Mouse (Mus musculus): ENCODE data around the gene Gm10570. TPM values are rescaled to one million over a fixed set of nuclear protein-coding genes. Genes with fewer than 3 reads are reported as not detected.
A peak's percentile ranks its signal among the peaks of the same experiment; 100 is the strongest.

Gene Gm10570
- total RNA-seq, 2 experiments from 2014 or later = not detected

DNA sequence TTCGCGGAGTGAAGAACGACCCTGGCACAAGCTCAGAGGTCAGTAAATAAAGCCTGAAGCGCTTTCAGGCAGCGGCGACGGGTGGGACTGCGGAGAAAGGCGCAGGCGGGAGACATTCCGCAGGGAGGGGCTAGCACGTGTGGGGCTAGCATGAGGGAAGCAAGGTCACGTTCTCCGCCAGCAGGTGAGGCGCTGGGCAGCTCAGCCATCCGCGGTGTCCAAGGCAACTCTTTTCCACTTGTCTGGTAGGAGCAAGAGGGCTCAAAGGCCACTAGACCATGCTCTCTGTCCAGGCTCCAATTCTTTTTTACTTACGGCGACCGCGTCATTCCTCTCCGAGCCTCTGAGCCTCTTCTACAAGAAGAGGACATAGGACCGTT lies 633 bp downstream of the Gm10570 start:
- no peak for ATAC-seq (replicated peaks; ENCODE audit: low FRiP score, poor library complexity, severe bottlenecking)

DNA sequence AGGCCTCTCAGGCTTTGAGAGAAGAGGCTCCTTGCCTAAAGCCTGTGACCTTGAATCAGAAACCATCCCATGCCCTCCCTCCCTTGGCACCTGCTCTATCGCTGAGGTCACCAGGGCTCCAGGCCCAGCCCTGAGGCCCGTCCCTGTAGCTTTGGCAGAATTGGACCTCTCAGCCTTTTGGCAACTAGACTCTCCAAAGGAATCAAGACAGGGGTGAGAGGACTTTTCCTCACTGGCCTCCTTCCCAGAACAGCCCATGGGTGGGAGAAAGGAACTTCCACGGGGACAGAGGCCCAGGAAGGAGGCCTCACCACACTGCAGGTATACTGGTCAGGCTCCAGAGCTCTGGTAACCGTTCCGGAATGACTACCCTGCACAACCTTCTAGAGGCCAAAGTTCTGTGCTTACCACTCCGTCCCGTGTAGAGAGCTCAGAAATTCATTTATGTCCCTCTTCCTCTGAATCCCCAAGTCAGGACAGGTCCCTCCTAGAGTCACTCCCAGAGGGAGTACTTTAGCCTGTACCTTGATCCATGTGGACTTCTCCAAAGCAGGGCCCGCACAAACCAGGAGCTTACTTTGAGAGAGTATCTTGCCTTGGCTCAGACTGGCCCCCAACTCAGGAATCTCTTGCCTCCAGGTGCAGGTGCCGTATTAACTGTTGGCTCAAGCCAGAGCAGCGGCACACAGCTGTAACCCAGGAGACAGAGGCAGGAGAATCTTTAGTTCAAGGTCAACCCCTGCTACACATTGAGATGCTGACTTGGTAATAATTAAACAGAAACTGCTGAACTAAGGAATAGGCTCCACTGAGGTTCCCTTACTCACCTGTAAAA lies 1.5 kb downstream of the Gm10570 start:
- no peak for ATAC-seq (replicated peaks; ENCODE audit: low FRiP score, poor library complexity, severe bottlenecking)

DNA sequence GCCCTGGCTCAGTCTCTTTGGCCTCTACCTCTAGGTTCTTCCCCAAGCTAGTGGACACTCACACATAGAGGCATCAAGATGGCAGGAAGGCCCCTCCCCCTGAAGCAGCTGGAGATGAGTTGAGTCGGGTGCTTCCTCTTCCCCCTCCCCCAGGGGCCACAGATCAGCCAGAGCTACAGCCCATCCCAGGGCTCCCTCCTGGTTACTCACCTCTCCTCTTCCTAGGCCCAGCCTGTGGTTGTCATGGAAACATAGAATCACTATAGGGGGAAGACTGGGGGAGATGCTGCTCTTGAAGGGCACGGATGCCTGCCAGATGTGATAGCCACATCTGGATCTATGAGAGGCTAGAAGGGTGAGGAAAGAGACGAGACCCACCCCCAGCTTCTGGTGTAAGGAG lies 3.7 kb downstream of the Gm10570 start:
- ATAC-seq (replicated peaks; ENCODE audit: low FRiP score, poor library complexity, severe bottlenecking) = no peak

DNA sequence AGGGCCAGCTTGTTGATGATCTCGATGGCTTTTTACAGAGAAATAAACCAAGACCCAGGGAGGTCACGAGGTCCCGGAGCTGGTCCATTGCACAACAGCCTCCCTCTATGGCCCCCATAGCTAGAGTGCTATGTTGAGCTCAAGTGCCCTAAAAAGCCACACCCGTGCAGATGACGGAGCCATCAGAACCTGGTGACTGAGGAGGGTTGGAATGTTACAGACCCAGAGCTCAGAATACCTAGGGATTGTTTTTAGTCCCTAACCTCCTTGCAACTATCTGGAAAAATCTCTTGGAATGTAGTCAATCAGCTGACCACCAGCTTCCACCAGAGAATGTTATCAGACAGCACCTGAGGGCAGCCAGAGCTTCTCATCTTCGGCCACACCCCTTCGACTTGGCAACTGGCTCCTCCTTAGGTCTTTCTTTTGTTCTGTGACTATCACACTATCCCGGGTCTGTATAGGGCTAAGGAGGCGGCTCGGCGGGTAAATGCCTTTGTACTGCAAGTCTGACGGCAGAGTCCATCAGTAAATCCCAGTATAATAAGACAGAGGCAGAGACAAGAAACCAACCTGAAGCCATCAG lies 6.1 kb downstream of the Gm10570 start:
- peak; percentile 48; the same call in 1 of the 2 replicates for ATAC-seq (replicated peaks; ENCODE audit: low FRiP score, poor library complexity, severe bottlenecking)

DNA sequence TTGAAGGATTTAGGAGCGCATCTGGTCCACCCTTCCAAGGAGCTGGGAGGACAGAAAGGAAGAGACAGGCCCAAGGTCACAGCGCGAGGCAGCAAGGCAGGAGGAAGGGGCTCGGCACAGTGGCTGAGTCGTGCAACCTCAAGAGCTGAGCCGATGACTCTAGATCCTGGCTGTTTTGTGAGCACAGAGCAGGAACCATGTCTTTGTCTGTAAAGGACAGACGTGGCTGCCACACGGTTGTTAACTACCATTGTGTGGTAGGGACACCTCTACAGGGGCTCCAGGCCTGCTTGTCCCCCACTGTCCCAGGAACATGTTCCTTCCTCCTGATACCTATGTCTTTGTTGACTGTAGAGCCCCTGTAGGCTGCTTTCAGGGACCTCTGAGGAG lies 8.8 kb downstream of the Gm10570 start:
- no peak for ATAC-seq (replicated peaks; ENCODE audit: low FRiP score, poor library complexity, severe bottlenecking)

DNA sequence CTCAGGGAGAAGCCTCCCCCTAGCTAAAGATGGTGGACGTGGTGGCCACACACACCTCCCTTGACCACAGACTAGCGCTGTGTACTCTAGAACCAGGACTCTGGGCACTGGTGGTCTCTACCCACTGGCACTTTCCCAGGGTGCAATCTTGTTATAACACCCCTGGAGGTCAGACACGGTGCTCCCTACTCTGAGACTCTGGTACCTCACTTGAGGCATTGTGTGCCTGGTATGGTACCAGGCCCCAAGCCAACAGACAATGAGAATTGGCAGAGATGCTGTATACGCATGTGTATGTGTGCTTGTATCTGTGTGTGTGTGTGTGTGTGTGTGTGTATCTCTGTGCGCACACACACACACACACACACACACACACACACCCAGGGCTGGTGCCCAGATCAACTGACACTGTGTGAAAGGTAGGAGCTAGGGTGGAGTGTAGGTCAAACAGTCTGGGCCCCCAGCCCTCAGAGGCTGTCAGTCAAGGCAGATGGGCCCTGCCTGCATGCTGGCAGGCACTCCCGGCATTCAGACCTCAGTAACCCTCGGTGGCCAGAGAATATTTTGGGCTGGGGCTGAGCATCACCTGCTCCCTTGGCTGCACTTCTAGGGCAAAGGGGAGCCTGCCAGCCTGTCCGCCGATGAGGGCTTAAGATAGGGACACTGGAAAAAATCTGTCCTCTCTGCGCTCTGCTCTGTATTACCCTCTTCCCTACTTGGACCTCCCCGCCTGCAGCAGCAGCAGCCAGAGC lies 9.4 kb downstream of the Gm10570 start:
- ATAC-seq (replicated peaks; ENCODE audit: low FRiP score, poor library complexity, severe bottlenecking) = no peak

DNA sequence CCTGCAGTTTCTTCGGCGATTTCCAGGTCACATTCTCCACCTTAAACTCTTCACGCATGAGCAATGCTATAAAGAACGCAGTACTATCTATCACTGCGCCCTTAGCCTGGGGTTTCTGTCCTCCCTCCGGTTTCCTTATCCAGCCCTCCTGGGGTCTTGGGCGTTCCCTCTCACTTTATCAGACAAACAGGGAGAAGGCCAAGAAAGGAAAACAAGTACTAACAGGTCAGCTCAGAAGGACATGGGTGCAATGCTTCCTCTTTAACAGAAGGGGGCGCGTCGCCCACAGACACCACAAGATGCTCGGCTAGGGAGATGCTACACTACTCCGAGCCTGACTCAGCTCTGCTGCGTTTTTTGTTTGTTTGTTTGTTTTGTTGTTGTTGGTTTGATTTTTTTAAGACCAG lies 11.3 kb downstream of the Gm10570 start:
- ATAC-seq (replicated peaks; ENCODE audit: low FRiP score, poor library complexity, severe bottlenecking) = peak; percentile 63

DNA sequence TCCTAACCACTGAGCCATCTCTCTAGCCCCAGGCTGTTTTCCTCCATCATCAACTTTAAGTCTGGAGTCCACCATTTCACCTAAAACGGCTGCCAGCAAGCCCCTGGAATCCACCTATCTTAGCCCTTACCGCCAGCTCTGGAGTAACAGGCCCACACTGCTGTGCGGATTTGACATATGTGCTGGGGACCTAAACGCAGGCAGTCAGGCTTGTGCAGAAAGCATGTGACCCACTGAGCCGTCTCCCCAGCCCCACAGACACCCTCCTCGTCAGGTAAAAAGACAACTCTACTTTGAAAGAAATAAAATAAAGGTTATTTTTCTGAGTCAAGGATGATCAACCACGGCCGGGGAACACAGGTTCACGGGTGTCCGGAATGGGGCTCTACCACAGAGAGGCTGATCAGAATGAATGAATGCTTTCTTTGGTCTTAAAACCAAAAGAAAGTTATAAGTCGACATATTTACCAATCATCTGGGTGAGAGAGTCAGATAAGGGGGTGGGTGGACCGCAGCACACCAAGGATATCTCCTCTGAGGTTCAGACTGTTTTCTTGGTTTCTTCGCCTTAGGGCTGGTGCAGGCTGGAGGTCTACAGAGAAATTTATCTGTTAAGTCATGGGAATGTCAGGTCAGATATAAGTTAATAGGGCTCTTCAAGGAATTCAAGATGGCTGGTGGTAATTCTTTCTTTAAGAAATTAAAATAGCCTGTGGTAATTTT lies 12.1 kb downstream of the Gm10570 start:
- peak; percentile 58 for ATAC-seq (replicated peaks; ENCODE audit: low FRiP score, poor library complexity, severe bottlenecking)

DNA sequence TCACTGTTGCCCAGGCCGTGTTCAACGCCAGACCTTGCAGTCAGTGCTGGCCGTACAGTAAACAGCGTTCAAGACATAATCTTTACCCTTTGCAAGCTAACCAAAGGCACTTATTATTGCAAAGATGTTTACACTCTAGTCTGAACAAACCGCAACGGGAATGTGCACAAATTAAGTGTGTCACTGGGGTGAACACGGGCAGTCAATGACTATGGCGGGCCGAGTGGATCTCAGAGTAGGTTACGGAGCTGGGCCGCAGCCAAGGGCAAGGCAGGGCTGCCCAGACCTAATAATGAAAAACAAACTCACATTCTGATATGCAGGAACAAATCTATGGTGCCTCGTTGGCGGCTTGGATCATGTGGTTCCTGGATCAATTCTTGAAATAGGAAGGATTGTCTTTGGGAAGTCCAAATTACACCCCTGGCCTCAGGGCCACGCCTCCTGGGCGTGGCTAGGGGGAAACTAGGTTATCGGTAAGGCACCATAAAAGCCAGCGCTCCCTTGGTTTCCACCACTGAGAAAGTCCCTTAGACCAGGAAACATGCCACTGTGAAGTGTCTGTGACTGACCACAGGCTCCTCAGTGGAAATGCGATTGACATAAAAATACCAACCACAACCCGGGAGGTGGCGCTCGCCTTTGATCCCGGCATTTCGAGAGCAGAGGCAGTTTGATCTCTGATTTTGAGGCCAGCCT lies 13.3 kb downstream of the Gm10570 start:
- peak; percentile 59 for ATAC-seq (replicated peaks; ENCODE audit: low FRiP score, poor library complexity, severe bottlenecking)

DNA sequence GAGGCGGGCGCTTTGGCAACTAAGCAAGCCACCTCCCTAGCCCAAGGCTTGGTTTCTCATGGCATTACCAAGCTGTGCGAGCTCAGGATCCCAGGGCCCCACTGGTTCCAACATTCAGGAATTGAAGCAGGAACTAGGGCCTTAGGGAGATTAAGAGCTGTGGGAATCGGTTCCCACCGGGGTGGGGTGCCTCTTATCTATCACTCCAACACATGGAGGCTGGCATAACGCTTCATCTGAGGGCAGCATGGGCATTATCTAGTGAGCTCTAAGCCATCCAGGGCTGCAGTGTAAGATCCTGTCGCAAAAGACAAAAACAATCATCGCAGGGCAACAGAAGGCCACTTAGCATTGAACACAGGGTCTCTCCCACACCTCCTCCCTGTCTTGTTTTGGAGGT lies 14.0 kb downstream of the Gm10570 start:
- peak; percentile 60 for ATAC-seq (replicated peaks; ENCODE audit: low FRiP score, poor library complexity, severe bottlenecking)

DNA sequence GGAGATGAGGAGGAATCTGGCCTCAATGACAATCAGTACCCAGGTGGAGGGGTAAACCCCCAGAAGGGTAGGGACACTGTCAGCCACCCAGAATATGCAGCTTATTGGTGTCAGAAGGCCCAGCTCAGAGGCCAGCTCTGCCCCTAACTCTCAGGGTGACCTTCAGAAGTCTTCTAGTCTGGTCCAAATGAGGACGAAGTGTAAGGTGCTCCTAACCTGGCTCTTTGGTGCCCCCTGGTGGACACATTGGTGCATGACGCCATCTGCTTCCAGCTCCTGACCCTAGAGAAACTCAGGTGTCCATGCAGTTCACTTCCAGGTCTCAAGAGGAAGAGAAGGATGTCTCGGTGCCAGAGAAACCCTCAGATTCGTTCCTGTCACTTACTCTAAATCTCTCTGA lies 16.2 kb downstream of the Gm10570 start:
- ATAC-seq (replicated peaks; ENCODE audit: low FRiP score, poor library complexity, severe bottlenecking) = peak; percentile 36; the same call in 1 of the 2 replicates

DNA sequence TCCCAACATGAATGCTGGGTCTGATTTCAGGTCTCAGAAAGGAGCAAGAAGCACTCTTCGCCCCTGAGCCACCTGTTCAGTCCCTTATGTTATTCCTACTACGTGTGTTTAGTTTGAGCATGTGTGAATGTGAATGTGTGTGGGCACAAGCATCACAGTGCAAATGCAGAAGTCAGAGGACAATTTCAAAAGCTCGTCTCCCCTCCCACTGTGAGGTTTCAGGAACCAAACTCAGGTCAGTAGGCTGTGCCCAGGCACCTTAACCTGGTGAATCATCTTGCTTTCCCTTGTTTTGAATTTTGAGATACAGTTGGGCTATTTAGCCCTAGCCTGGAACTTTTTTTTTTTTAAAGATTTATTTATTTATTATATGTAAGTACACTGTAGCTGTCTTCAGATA lies 18.6 kb downstream of the Gm10570 start:
- ATAC-seq (replicated peaks; ENCODE audit: low FRiP score, poor library complexity, severe bottlenecking) = no peak

DNA sequence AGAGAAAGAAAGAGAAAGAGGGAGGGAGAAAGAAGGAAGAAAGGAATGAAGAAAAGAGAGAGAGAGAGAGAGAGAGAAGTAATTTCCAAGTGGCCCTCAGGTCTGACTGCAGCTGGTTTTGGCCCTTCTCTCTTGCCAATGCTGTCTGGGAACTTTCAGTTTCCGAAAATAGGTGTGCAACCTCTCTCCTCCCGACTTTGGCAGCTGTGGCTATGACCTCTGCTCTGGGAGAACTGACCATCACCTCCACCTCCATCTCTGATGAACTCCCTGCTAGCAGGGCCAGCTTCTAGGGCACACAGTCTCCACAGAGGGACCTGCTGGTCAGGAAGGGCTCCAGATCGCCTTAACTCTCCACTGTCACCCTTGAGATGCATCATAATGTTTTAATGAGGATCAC lies 21.9 kb downstream of the Gm10570 start:
- no peak for ATAC-seq (replicated peaks; ENCODE audit: low FRiP score, poor library complexity, severe bottlenecking)

DNA sequence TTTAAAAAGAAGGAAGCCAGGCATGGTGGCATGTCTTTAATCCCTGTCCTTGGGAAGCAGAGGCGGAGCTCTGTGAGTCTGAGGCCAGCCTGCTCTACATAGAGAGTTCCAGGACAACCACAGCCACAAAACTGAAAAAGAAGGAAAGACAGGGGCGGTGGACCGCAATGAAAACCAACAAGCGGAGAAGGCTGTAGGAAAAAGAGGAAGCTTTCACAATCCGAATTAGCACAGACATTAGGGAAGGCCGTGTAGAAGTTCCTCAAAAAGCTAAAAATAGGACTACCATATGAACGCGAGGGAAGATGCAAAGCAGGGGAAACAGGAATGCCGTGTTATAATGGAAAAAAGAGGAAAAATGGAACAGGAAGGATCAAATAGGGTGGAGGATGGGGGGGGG lies 24.6 kb downstream of the Gm10570 start:
- no peak for ATAC-seq (replicated peaks; ENCODE audit: low FRiP score, poor library complexity, severe bottlenecking)

DNA sequence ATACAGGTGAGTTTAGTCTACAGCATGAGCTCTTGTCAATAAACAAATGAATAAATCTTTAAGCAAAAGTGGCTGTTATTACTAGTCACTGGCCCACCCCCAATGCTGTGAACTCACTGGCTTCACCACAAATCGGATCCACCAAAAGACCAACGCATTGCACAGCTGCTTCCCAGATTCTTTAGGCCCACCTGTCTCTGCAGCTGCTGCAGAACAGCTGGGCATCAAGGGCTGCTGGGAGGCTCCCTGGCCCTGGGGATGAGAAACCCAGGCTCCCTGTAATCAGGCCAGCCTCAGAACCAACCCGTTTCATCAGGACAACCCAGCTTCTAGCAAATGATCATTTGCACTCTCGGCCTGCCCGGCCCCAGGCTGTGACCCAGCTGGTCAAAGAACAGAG lies 25.6 kb downstream of the Gm10570 start:
- ATAC-seq (replicated peaks; ENCODE audit: low FRiP score, poor library complexity, severe bottlenecking) = no peak

DNA sequence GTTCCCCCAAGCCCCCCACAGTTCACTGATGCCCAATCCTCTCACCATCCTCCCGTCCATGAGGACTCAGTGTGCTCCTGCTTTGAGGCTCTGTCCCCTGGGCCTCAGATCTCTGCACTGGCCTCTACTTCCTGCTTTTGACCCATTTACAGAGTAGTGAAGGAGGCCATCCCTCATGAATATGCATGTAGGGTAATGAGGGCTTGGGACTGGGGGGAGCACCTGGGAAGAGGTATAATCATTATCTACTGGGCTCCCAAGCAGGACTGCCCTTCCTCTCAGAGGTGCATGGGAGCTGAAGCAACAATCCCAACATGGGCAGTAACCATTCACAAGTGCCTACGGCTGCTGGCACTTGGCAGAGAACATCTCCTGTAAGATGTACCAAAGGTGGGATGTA lies 29.4 kb downstream of the Gm10570 start, which contains the start of gene Serinc2:
Gene Serinc2, minus strand, starts transcription at position 101 of the 400 bp plus-strand sequence.
- no peak for ATAC-seq (replicated peaks; ENCODE audit: low FRiP score, poor library complexity, severe bottlenecking)

DNA sequence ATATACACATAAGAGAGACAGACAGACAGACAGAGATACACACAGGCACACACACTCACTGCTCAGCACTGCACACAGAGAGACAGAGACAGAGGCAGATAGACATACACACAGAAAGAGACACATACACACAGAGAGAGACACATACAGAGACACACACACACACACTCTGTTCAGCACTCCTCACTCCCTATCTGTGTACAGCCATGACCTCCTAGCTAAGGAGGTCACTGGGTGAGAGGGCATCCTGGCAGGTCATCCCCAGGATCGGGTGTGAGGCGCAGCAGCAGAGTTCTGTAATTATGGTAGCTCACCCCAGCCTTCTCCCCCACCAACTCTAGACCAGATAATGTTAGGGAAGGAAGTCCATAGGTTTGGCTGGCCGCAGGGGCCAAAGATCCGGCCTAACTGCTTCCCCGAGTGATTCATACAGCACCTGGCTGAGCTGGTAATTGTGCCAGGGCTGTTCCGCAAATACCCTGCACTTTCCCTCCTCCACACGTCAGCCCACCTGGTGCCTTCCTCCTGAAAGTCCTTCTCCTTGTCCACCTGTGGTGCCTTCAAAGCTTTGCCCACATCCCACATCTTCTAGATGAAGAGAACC lies 31.8 kb downstream of the Gm10570 start:
- no peak for ATAC-seq (replicated peaks; ENCODE audit: low FRiP score, poor library complexity, severe bottlenecking)

DNA sequence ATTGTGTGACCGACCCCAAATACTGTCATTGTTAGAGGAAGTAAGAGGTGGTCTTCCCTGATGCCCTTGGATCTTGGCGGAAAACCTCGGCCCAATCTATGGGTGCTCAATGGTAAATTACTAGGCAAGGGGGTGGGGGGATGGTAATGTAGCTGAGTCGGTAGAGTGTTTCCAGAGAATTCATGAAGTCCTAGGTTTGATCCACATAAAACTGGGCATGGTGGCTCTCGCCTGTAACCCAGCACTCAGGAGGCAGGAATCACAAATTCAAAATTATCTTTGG lies 32.7 kb downstream of the Gm10570 start:
- ATAC-seq (replicated peaks; ENCODE audit: low FRiP score, poor library complexity, severe bottlenecking) = no peak

DNA sequence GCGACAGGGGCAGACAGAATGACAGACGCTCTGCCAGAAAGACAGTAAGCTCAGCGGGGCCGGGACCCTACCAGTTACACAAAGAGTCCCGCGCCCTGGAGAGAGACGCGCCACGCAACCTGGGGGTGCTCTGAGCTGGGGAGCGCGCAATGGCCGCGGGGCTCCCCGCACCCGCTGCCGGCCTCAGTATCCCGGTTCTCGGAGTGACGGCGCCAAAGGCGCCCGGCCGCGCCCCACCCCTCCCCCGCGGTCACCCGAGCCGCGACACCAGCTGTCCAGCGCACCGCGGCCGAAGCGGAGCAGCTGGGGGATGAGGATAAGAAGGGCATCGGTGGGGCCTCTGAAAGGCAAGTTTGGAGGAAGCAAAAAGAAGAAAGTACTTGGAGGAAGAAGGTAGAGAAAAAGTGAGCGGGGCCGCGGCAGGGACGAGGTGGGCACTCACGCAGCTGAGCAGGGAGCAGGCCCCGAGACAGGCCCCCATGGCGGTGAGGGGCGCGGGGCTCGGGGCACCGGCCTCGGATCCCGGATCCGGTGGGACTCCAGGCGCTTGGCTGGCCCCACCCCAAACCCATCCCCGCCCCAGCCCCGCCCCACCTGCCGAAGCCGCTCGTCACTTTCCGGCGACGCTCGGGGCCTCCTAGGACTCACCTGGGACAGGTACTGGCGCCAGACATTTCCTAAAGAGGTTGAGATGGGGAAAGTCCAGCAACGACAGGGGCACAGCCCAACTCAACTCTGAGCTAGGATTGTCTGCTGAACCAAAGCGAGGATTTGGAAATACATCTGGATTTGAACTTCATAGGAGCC lies 33.3 kb downstream of the Gm10570 start:
- ATAC-seq (replicated peaks; ENCODE audit: low FRiP score, poor library complexity, severe bottlenecking) = no peak

All from erythroid progenitor cell, adult 5-6 weeks (primary cell).